Mouse (Mus musculus) heart, postnatal 0 days (tissue): ENCODE results near the gene Palm. TPM values are rescaled to one million over a fixed set of nuclear protein-coding genes. Genes with fewer than 3 reads are reported as not detected.

ENCODE experiments used
- ATAC-seq: fragments of 200-750 bp; cut with Nextera tagmentation; 2 replicates; pipeline ENCODE4 v1.8.0; 2017; ENCODE audit warnings: low read depth, moderate number of reproducible peaks, moderate library complexity; ENCODE audit not compliant: insufficient read depth
- DNase-seq: peaks from one replicate; pipeline ENCODE4 v3.0.0-alpha.2; 2016; ENCODE audit warnings: low spot score
- H3K27ac ChIP-seq: fragments of 300-500 bp; sonication (generic); 2 replicates; pipeline ENCODE4 v1.5.1; 2014; ENCODE audit warnings: low read depth, mild to moderate bottlenecking
- H3K27me3 ChIP-seq: fragments of 300-500 bp; sonication (generic); 2 replicates; pipeline ENCODE4 v1.6.1; 2014; ENCODE audit warnings: low read length, mixed read lengths; ENCODE audit not compliant: control insufficient read depth, insufficient read depth
- H3K36me3 ChIP-seq: fragments of 300-500 bp; sonication (generic); replicated peaks from 2 replicates; pipeline ENCODE4 v1.6.1; 2014; ENCODE audit warnings: low read length, mixed read lengths; ENCODE audit not compliant: control insufficient read depth, insufficient read depth
- H3K4me1 ChIP-seq: fragments of 300-500 bp; sonication (generic); 2 replicates; pipeline ENCODE4 v1.6.1; 2014; ENCODE audit warnings: antibody characterized with exemption; ENCODE audit not compliant: control insufficient read depth, insufficient read depth
- H3K4me2 ChIP-seq: fragments of 300-500 bp; sonication (generic); 2 replicates; pipeline ENCODE4 v1.6.1; 2014; ENCODE audit warnings: low read depth, mild to moderate bottlenecking, low read length, moderate library complexity
- H3K4me3 ChIP-seq: fragments of 300-500 bp; sonication (generic); 2 replicates; pipeline ENCODE4 v1.5.1; 2014; ENCODE audit warnings: low read depth, low read length
- H3K9ac ChIP-seq: fragments of 300-500 bp; sonication (generic); replicated peaks from 2 replicates; pipeline ENCODE4 v1.6.1; 2014; ENCODE audit warnings: low read depth, low read length, mixed read lengths
- H3K9me3 ChIP-seq: fragments of 300-500 bp; sonication (generic); replicated peaks from 2 replicates; pipeline ENCODE4 v1.6.1; 2016; ENCODE audit warnings: low read length; ENCODE audit not compliant: control insufficient read depth
- CTCF ChIP-seq: IDR thresholded peaks from 2 replicates; pipeline ENCODE4 v1.5.1; 2016; ENCODE audit warnings: antibody characterized with exemption, control low read depth, low read depth
- EP300 ChIP-seq: IDR thresholded peaks from 2 replicates; pipeline ENCODE4 v1.6.1; 2016; ENCODE audit warnings: antibody characterized with exemption, low read depth
- WGBS: fragments of 180-500 bp; shearing (Covaris S2); extraction: QIAGEN DNeasy Blood & Tissue Kit; methylation state at CpG from one replicate; pipeline ENCODE4 v1.1.7; 2014; 5-methylcytosine and 5-hydroxymethylcytosine counted together
- polyA plus RNA-seq: library from polyadenylated mRNA; unstranded; fragments of >200 nt; fragmentation: Nextera tagmentation; extraction: Ambion mirVana; gene quantifications from 2 replicates; pipeline ENCODE4 v1.2.1, GENCODE M21; 2015
- total RNA-seq: library from RNA; depleted of rRNA; stranded (reverse); fragments of >200 nt; gene quantifications from 2 replicates; pipeline ENCODE4 v1.2.3, GENCODE M21; 2014; ENCODE audit warnings: low replicate concordance

The Palm gene
- total and polyA plus RNA-seq, 2 experiments from 2014 or later, result 44.0 to 52.3 TPM

GRCm38 (mm10) chr10:79773208-79773607 lies 20.2 kb upstream of the Palm start:
- WGBS, result 78% methylated on average over 2 of the region's 2 CpGs
- Histone ChIP-seq H3K36me3 (no peaks in the 10 kb centered on the region), H3K27ac (no peak overlapping the region), H3K4me1 (peaks cover 3% of the 10 kb centered on the region), H3K9ac (no peak overlapping the region), H3K4me3 (no peak overlapping the region), H3K4me2 (no peak overlapping the region), H3K9me3 (peaks cover 4% of the 10 kb centered on the region), H3K27me3 (0 out of 2 replicates have a peak, but pooled peaks cover 3% of the 10 kb centered on the region)
- ATAC-seq (no peak), DNase-seq (no peak)
- no peak for TF ChIP-seq CTCF

- H3K27ac ChIP-seq, result no peak overlapping the region
- no peak overlapping the region for H3K4me3 ChIP-seq
- H3K4me2 ChIP-seq, result no peak overlapping the region
- H3K9ac ChIP-seq, result no peak overlapping the region
- ATAC-seq, result no peak
- H3K9me3 ChIP-seq, result peaks cover 4% of the 10 kb centered on the region
- peaks cover 3% of the 10 kb centered on the region for H3K4me1 ChIP-seq
- no peak for TF ChIP-seq EP300
- TF ChIP-seq CTCF, result no peak; the same call in 1 of the 2 replicates
- DNase-seq, result no peak
- H3K27me3 ChIP-seq, result 0 out of 2 replicates have a peak, but pooled peaks cover 6% of the 10 kb centered on the region
- WGBS, result 55% methylated on average over 5 of the region's 5 CpGs
- H3K36me3 ChIP-seq, result no peaks in the 10 kb centered on the region
Observed at GRCm38 (mm10) chr10:79774486-79775279, 18.7 kb upstream of the Palm start.

GRCm38 (mm10) chr10:79777103-79777531 lies 16.3 kb upstream of the Palm start, which contains the start of gene Fstl3:
Gene Fstl3 (plus strand): TSS chr10:79777272.
- H3K4me1 ChIP-seq, result peaks cover 7% of the 10 kb centered on the region
- H3K27me3 ChIP-seq, result peaks cover 13% of the 10 kb centered on the region
- H3K9me3 ChIP-seq, result peaks cover 4% of the 10 kb centered on the region
- H3K27ac ChIP-seq, result peak within 1 kb of the TSS; percentile 32; the same call in 1 of the 2 replicates
- ATAC-seq, result no peak
- peak within 1 kb of the TSS; percentile 55 for H3K4me2 ChIP-seq
- H3K4me3 ChIP-seq, result peak within 1 kb of the TSS; percentile 33
- TF ChIP-seq CTCF (no peak), EP300 (no peak)
- peak within 1 kb of the TSS; percentile 6; the same call in 1 of the 2 replicates for H3K9ac ChIP-seq
- WGBS, result 2% methylated on average over 37 of the region's 39 CpGs
- no peak for DNase-seq
- H3K36me3 ChIP-seq, result no peaks in the 10 kb centered on the region

- peak overlapping the region; percentile 55; the same call in 1 of the 2 replicates for H3K4me2 ChIP-seq
- peak overlapping the region; percentile 33 for H3K4me3 ChIP-seq
- peaks cover 7% of the 10 kb centered on the region for H3K4me1 ChIP-seq
- peak; percentile 68 for ATAC-seq
- no peaks in the 10 kb centered on the region for H3K36me3 ChIP-seq
- peaks cover 13% of the 10 kb centered on the region for H3K27me3 ChIP-seq
- H3K9me3 ChIP-seq, result no peaks in the 10 kb centered on the region; the same call in 1 of the 2 replicates
- H3K9ac ChIP-seq, result no peak overlapping the region
- WGBS, result 2% methylated on average over 15 of the region's 15 CpGs
- peak overlapping the region; percentile 32; the same call in 1 of the 2 replicates for H3K27ac ChIP-seq
- peak; percentile 69 for DNase-seq
- TF ChIP-seq CTCF, result no peak
- no peak for TF ChIP-seq EP300
Observed at GRCm38 (mm10) chr10:79778006-79778405, 15.4 kb upstream of the Palm start.

GRCm38 (mm10) chr10:79779193-79779592 lies 14.2 kb upstream of the Palm start:
- no peak for ATAC-seq
- Histone ChIP-seq H3K4me2 (no peak overlapping the region), H3K36me3 (no peaks in the 10 kb centered on the region), H3K4me3 (no peak overlapping the region), H3K27ac (no peak overlapping the region), H3K9me3 (no peaks in the 10 kb centered on the region; the same call in 1 of the 2 replicates), H3K4me1 (peaks cover 7% of the 10 kb centered on the region), H3K27me3 (peaks cover 13% of the 10 kb centered on the region), H3K9ac (no peak overlapping the region)
- no peak for DNase-seq
- no peak for TF ChIP-seq EP300
- TF ChIP-seq CTCF, result no peak
- WGBS, result 17% methylated on average over 2 of the region's 2 CpGs
